Mouse (Mus musculus) CH12.LX (cell line): ENCODE results near the gene Asz1.

Experiments
- GABPA ChIP-seq: IDR thresholded peaks from 2 replicates; pipeline ENCODE4 v1.6.1; 2012; ENCODE audit warnings: low read depth, low read length, improper control_type of control experiment, inconsistent platforms; ENCODE audit not compliant: insufficient replicate concordance
- MAFK ChIP-seq: IDR thresholded peaks from 2 replicates; pipeline ENCODE4 v1.6.1; 2011; ENCODE audit warnings: low read length, improper control_type of control experiment; ENCODE audit not compliant: insufficient replicate concordance
- POLR2AphosphoS2 ChIP-seq: IDR thresholded peaks from 2 replicates; pipeline ENCODE4 v1.6.1; 2011; ENCODE audit warnings: low read depth, low read length, improper control_type of control experiment
- TBP ChIP-seq: conservative IDR thresholded peaks from 2 replicates; pipeline ENCODE4 v1.6.1; 2011; ENCODE audit warnings: low read depth, low read length, improper control_type of control experiment
- UBTF ChIP-seq: IDR thresholded peaks from 2 replicates; pipeline ENCODE4 v1.6.1; 2012; ENCODE audit warnings: low read depth, mild to moderate bottlenecking, inconsistent platforms, low read length, improper control_type of control experiment, moderate library complexity

DNA sequence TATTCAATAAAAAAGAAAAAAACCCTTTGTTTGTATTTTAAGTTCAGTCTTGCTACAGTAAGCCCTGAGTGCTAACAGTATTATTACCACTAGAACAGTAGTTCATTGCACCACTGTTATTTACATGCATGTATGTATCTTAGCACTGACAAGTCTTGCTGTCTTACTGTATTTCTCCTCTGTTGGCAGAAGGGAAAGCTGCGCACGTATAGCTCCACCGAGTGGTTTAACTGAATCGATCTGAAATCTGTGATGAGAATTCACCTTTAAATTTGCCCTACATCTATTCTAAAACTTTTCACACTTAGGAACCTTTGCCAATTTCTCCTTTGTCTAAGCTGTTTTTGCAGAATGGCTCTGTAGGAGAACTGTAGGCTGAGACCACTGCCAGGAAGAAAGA lies 64.6 kb downstream of the Asz1 start:
- no peak for TF ChIP-seq MAFK
- TF ChIP-seq GABPA: no peak
- no peak for TF ChIP-seq TBP
- TF ChIP-seq POLR2AphosphoS2: no peak
- no peak for TF ChIP-seq UBTF
